Mouse (Mus musculus): ENCODE measurements at regions not wholly inside any gene's neighbourhood (a gene's known extent, or its start where the extent isn't known, plus 50 kb on each side); places are given as distances from the start of the nearest gene placed in this dataset.

- Histone ChIP-seq H3K27me3 (ENCODE audit: control insufficient read depth, insufficient read depth, low read length) (no peaks in the 10 kb centered on the region), H3K4me3 (ENCODE audit: low read depth, low read length) (no peak overlapping the region), H3K9ac (replicated peaks; ENCODE audit: low read depth, low read length) (no peak overlapping the region), H3K27ac (ENCODE audit: low read depth) (no peak overlapping the region), H3K4me2 (ENCODE audit: low read depth, low read length) (no peak overlapping the region), H3K4me1 (ENCODE audit: control insufficient read depth, insufficient read depth) (peaks cover 5% of the 10 kb centered on the region; the same call in 1 of the 2 replicates), H3K36me3 (replicated peaks; ENCODE audit: control insufficient read depth, insufficient read depth, low read length) (no peaks in the 10 kb centered on the region), H3K9me3 (replicated peaks; ENCODE audit: control insufficient read depth, low read length) (no peaks in the 10 kb centered on the region)
- no peak for DNase-seq (ENCODE audit: low spot score)
- TF ChIP-seq EP300 (IDR thresholded peaks at IDR 0.05; ENCODE audit: low read depth) (no peak), CTCF (IDR thresholded peaks at IDR 0.05; ENCODE audit: low read depth) (no peak)
- WGBS: 46% methylated on average over 4 of the region's 4 CpGs
- no peak for ATAC-seq (ENCODE audit: insufficient read depth, low read depth)
Measured at GRCm38 (mm10) chr13:59946509-59946908, 123.6 kb upstream of the Tut7 start.

- no peak overlapping the region for H3K9ac ChIP-seq (replicated peaks; ENCODE audit: low read depth, low read length)
- 89% methylated on average over 1 of the region's 1 CpGs for WGBS
- TF ChIP-seq EP300 (IDR thresholded peaks at IDR 0.05; ENCODE audit: low read depth) (no peak), CTCF (IDR thresholded peaks at IDR 0.05; ENCODE audit: low read depth) (no peak)
- H3K27ac ChIP-seq (ENCODE audit: low read depth): no peak overlapping the region
- DNase-seq (ENCODE audit: low spot score) (no peak), ATAC-seq (ENCODE audit: insufficient read depth, low read depth) (no peak)
- no peaks in the 10 kb centered on the region for H3K27me3 ChIP-seq (ENCODE audit: control insufficient read depth, insufficient read depth, low read length)
- peaks cover 8% of the 10 kb centered on the region; the same call in 1 of the 2 replicates for H3K4me1 ChIP-seq (ENCODE audit: control insufficient read depth, insufficient read depth)
- no peaks in the 10 kb centered on the region for H3K9me3 ChIP-seq (replicated peaks; ENCODE audit: control insufficient read depth, low read length)
- H3K4me3 ChIP-seq (ENCODE audit: low read depth, low read length): no peak overlapping the region
- no peak overlapping the region for H3K4me2 ChIP-seq (ENCODE audit: low read depth, low read length)
- no peaks in the 10 kb centered on the region for H3K36me3 ChIP-seq (replicated peaks; ENCODE audit: control insufficient read depth, insufficient read depth, low read length)
Measured at GRCm38 (mm10) chr13:59945631-59946030, 122.7 kb upstream of the Tut7 start.

GRCm38 (mm10) chr13:59943602-59944140 lies 120.7 kb upstream of the Tut7 start:
- 58% methylated on average over 5 of the region's 5 CpGs for WGBS
- Histone ChIP-seq H3K36me3 (replicated peaks; ENCODE audit: control insufficient read depth, insufficient read depth, low read length) (no peaks in the 10 kb centered on the region), H3K9me3 (replicated peaks; ENCODE audit: control insufficient read depth, low read length) (no peaks in the 10 kb centered on the region), H3K4me3 (ENCODE audit: low read depth, low read length) (no peak overlapping the region), H3K27ac (ENCODE audit: low read depth) (no peak overlapping the region), H3K4me2 (ENCODE audit: low read depth, low read length) (no peak overlapping the region), H3K27me3 (ENCODE audit: control insufficient read depth, insufficient read depth, low read length) (no peaks in the 10 kb centered on the region), H3K4me1 (ENCODE audit: control insufficient read depth, insufficient read depth) (peaks cover 7% of the 10 kb centered on the region; the same call in 1 of the 2 replicates), H3K9ac (replicated peaks; ENCODE audit: low read depth, low read length) (no peak overlapping the region)
- no peak for TF ChIP-seq CTCF (IDR thresholded peaks at IDR 0.05; ENCODE audit: low read depth)
- TF ChIP-seq EP300 (IDR thresholded peaks at IDR 0.05; ENCODE audit: low read depth): no peak
- no peak for ATAC-seq (ENCODE audit: insufficient read depth, low read depth)
- DNase-seq (ENCODE audit: low spot score): no peak

- H3K27me3 ChIP-seq (ENCODE audit: control insufficient read depth, insufficient read depth, low read length): no peaks in the 10 kb centered on the region
- H3K4me1 ChIP-seq (ENCODE audit: control insufficient read depth, insufficient read depth): 0 out of 2 replicates have a peak, but pooled peaks cover 3% of the 10 kb centered on the region
- no peak for ATAC-seq (ENCODE audit: insufficient read depth, low read depth)
- H3K36me3 ChIP-seq (replicated peaks; ENCODE audit: control insufficient read depth, insufficient read depth, low read length): no peaks in the 10 kb centered on the region
- no peak overlapping the region for H3K4me2 ChIP-seq (ENCODE audit: low read depth, low read length)
- no peaks in the 10 kb centered on the region for H3K9me3 ChIP-seq (replicated peaks; ENCODE audit: control insufficient read depth, low read length)
- no peak overlapping the region for H3K27ac ChIP-seq (ENCODE audit: low read depth)
- no peak for DNase-seq (ENCODE audit: low spot score)
- no peak for TF ChIP-seq CTCF (IDR thresholded peaks at IDR 0.05; ENCODE audit: low read depth)
- TF ChIP-seq EP300 (IDR thresholded peaks at IDR 0.05; ENCODE audit: low read depth): no peak
- WGBS: 87% methylated on average over 3 of the region's 3 CpGs
- no peak overlapping the region for H3K4me3 ChIP-seq (ENCODE audit: low read depth, low read length)
- H3K9ac ChIP-seq (replicated peaks; ENCODE audit: low read depth, low read length): no peak overlapping the region
Measured at GRCm38 (mm10) chr13:59943020-59943419, 120.1 kb upstream of the Tut7 start.

GRCm38 (mm10) chr13:59941519-59941918 lies 118.6 kb upstream of the Tut7 start:
- H3K9ac ChIP-seq (replicated peaks; ENCODE audit: low read depth, low read length): no peak overlapping the region
- no peak overlapping the region for H3K4me2 ChIP-seq (ENCODE audit: low read depth, low read length)
- DNase-seq (ENCODE audit: low spot score) (no peak), ATAC-seq (ENCODE audit: insufficient read depth, low read depth) (no peak)
- no peak overlapping the region for H3K27ac ChIP-seq (ENCODE audit: low read depth)
- TF ChIP-seq EP300 (IDR thresholded peaks at IDR 0.05; ENCODE audit: low read depth): no peak
- TF ChIP-seq CTCF (IDR thresholded peaks at IDR 0.05; ENCODE audit: low read depth): no peak
- 77% methylated on average over 3 of the region's 3 CpGs for WGBS
- no peaks in the 10 kb centered on the region for H3K36me3 ChIP-seq (replicated peaks; ENCODE audit: control insufficient read depth, insufficient read depth, low read length)
- H3K27me3 ChIP-seq (ENCODE audit: control insufficient read depth, insufficient read depth, low read length): no peaks in the 10 kb centered on the region
- H3K4me1 ChIP-seq (ENCODE audit: control insufficient read depth, insufficient read depth): 0 out of 2 replicates have a peak, but pooled peaks cover 3% of the 10 kb centered on the region
- H3K9me3 ChIP-seq (replicated peaks; ENCODE audit: control insufficient read depth, low read length): no peaks in the 10 kb centered on the region
- no peak overlapping the region for H3K4me3 ChIP-seq (ENCODE audit: low read depth, low read length)
